Mouse (Mus musculus) retina, embryonic 14.5 days (tissue): ENCODE results near the gene Rbm39.

Source experiments
- DNase-seq: peaks from one replicate; pipeline ENCODE4 v3.0.0-alpha.2; 2015; ENCODE audit warnings: low spot score

Gene Rbm39

GRCm38 (mm10) chr2:156110627-156111357 lies 69.2 kb downstream of the Rbm39 start:
- DNase-seq = peak; percentile 59
